25 mouse cellular contexts compared by ENCODE assay signal in genomic region chr4:149983921-149984645, GRCm38 (mm10). TPM values are rescaled to one million over a fixed set of nuclear protein-coding genes. Genes with fewer than 3 reads are reported as not detected.
DNase-seq lines count a peak whose midpoint lies in the region; ATAC-seq and TF ChIP-seq lines count a peak whose summit lies in the region.
"Had no signal": no experiment of that assay in that cellular context is flagged by ENCODE, and none has a peak within 500 bp of the region (broad histone marks: within the 10 kb centered on the region; RNA-seq: fewer than 3 reads in every experiment).

No protein-coding gene starts in this region.

- no peaks in the 10 kb centered on the region for H3K27me3 ChIP-seq in liver, adult 2 months (ENCODE audit: control insufficient read depth, insufficient read depth, low read length)
- H3K27me3 ChIP-seq: CH12.LX; hindbrain, embryonic 15.5 days; Patski had no signal

- H3K79me2 ChIP-seq in liver, adult 2 months (ENCODE audit: control insufficient read depth, insufficient read depth, low read length), result peaks cover 11% of the 10 kb centered on the region; the same call in 1 of the 2 replicates

- peak; percentile 36 for DNase-seq in cerebellum, adult 9-10 months
- DNase-seq in heart, adult 11 months, result peak; percentile 91
- no peak for DNase-seq in heart, postnatal 25 days (ENCODE audit: low spot score)
- DNase-seq in liver, adult 2 months (ENCODE audit: extremely low read depth, low read depth, low spot score), result peak; percentile 30
- no peak for DNase-seq in liver
- DNase-seq: adrenal gland, postnatal 10 days; adrenal gland, postnatal 36 days; B cell, adult 2 months; cerebellum, adult 11 months; cerebellum, adult 8-10 months; gastrocnemius, postnatal 25 days; heart, adult 2 months; heart, postnatal 14 days had no signal

- 67% methylated on average over 23 of the region's 23 CpGs for WGBS in liver, adult 2 months

- H3K4me1 ChIP-seq in liver, adult 2 months (ENCODE audit: control insufficient read depth, insufficient read depth, low read length), result peaks cover 61% of the 10 kb centered on the region

- no peak overlapping the region; the same call in 1 of the 2 replicates for H3K9ac ChIP-seq in liver, adult 2 months (ENCODE audit: low read depth, low read length)
- H3K9ac ChIP-seq: forebrain, embryonic 13.5 days; heart, embryonic 13.5 days; hindbrain, embryonic 12.5 days; hindbrain, embryonic 15.5 days had no signal

- no peak for TF ChIP-seq CTCF in liver, adult 2 months (IDR thresholded peaks at IDR 0.05; ENCODE audit: low read depth, low read length)

- no peak overlapping the region for H3K4me3 ChIP-seq in liver, adult 2 months (ENCODE audit: insufficient read depth, low read depth, low read length)
- H3K4me3 ChIP-seq: forebrain, embryonic 10.5 days; forebrain, embryonic 13.5 days; heart, adult 2 months; heart, embryonic 10.5 days; heart, embryonic 13.5 days; hindbrain, embryonic 12.5 days; hindbrain, embryonic 15.5 days had no signal

- H3K27ac ChIP-seq in liver, adult 2 months (replicated peaks; ENCODE audit: insufficient read depth, low read depth, low read length), result no peak overlapping the region; the same call in 1 of the 2 replicates
- H3K27ac ChIP-seq: forebrain, embryonic 10.5 days; forebrain, embryonic 13.5 days; heart, adult 2 months; heart, embryonic 10.5 days; heart, embryonic 13.5 days; hindbrain, embryonic 12.5 days; hindbrain, embryonic 15.5 days had no signal

- peaks cover 53% of the 10 kb centered on the region for H3K36me3 ChIP-seq in liver, adult 2 months (ENCODE audit: control insufficient read depth, insufficient read depth, low read length)
- H3K36me3 ChIP-seq: forebrain, embryonic 10.5 days; hindbrain, embryonic 12.5 days; hindbrain, embryonic 15.5 days had no signal

- no peak for TF ChIP-seq POLR2A in liver, adult 2 months (IDR thresholded peaks at IDR 0.05; ENCODE audit: extremely low read depth, insufficient read depth, low read length)

- intact Hi-C loops in heart, postnatal 25 days (cut with DNase I), result loop anchor here (10.0 kb wide), 1 partner anchor 329 kb away; no protein-coding TSS in a partner anchor

- no peak for ATAC-seq in cerebellum, adult (ENCODE audit: insufficient number of reproducible peaks, low FRiP score, low TSS enrichment)
- ATAC-seq: forebrain, embryonic 13.5 days; forebrain, embryonic 16.5 days; intestine, postnatal 0 days; Patski had no signal

RNA-seq across cellular contexts. Expression of gene H6pd, which starts 24.7 kb away (rescaled TPM):
- 10 to 100 TPM; 39.8 to 45.4 TPM for total RNA-seq in heart, postnatal 25 days (2021)
- total RNA-seq in liver, adult 2 months (2014; rRNA removed), result 121 and 187 TPM in 2 replicates
- polyA plus RNA-seq in liver, adult 2 months (2012; rRNA removed), result 183 and 205 TPM in 2 replicates

RNA-seq across cellular contexts. Expression of gene Spsb1, which starts 29.2 kb away (rescaled TPM):
- 10 to 100 TPM; 32.6 to 36.7 TPM for total RNA-seq in heart, postnatal 25 days (2021)
- 0.54 and 0.92 TPM in 2 replicates for total RNA-seq in liver, adult 2 months (2014; rRNA removed)
- polyA plus RNA-seq in liver, adult 2 months (2012; rRNA removed), result 0.91 and 1.3 TPM in 2 replicates
- total RNA-seq: G1E had no signal

Comparison
In these comparisons a context has a peak if more than half of its experiments do, and no peak if none do; other contexts are left out.
1. DNase-seq: peak in cerebellum, adult 9-10 months (single experiment), heart, adult 11 months (single experiment) and liver, adult 2 months (single experiment); none in heart, postnatal 25 days (single experiment) and liver (single experiment).
2. RNA of gene Spsb1, which starts 29.2 kb away (total RNA-seq): 32.6 to 36.7 TPM in heart, postnatal 25 days; 0.54 to 0.92 TPM in liver, adult 2 months; every median in the first group is over 10 times any median in the second.